Mouse (Mus musculus) B cell, adult 2 months (primary cell): Measurements from ENCODE around the gene Rassf9.

Source experiments
- DNase-seq, 2 experiments: peaks; one replicate each; pipeline ENCODE4 v3.0.0; 2022

The Rassf9 gene

DNA sequence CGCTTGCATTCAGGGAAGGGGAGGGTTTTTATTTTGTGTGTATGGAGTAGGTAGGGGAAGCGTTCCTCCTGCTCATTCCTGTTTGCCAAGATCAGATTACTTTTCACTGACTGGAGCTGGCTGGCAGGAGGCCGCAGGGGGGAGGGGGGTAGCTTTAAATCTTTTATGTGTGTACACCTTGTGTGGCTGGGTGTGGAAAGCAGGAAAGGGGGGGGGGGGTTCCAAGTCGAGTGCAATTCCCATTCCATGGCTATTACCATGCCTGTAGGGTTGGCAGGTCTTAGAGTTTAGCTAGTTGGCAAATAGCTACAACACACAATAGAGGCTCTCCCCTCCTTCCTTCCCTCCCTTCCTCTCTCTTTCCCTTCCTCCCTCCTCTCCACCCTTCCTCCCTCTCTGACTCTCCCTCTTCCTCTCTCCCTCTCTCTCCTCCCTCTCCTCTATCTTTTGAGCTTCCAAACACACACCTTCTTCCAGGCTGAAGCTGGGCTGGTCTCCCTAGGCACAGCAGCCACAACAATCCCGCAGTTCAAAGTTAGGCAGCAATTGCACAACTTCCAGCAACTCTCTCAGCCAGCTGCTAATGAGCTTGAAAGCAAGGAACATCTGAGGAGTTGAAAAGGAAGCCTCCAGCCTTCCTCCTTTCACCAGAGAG lies at the start of gene Rassf9:
Gene Rassf9, plus strand, starts transcription at position 416 of the 655 bp plus-strand sequence.
- DNase-seq = no peak

DNA sequence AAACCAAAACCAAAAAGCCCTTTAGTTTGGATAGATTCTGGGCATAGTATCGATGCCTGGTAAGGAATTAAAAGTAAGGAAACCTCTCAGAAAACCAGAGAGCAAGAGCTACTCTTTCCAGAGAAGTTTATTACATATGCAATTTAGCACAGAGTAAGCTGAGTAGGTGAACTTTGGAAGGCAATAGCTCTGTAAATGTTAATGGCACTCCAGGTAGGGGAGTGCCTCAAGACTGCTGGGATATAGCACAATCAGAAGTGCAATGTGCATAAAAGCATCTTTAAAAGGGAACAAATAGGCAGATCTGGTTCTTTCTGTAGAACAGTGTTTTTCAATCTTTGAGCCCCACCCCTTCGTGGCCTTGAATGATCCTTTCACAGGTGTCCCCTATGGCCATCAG lies 42.6 kb upstream of the Rassf9 start:
- no peak for DNase-seq

DNA sequence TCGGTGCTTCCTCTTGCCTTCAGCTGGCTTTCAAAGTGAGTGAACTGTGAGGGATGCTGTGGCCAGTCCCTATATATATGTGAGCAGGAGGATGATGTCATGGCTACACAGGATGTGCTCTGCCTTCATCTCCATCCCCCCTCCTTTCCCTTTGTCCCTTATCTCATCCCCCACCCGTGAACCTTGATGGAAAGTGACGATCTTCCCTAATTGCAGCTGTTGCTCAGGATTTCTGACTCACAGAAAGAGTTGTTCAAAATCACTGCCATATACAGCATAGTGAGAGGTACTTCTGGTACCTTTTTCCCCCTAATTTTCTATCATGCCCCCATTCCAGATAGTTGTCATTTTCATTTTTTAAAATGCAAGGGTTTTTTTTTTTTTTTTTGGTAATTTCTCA lies 21.6 kb upstream of the Rassf9 start, which contains the start of gene Nts:
Gene Nts, minus strand, starts transcription at position 101 of the 400 bp plus-strand sequence.
- DNase-seq = no peak

DNA sequence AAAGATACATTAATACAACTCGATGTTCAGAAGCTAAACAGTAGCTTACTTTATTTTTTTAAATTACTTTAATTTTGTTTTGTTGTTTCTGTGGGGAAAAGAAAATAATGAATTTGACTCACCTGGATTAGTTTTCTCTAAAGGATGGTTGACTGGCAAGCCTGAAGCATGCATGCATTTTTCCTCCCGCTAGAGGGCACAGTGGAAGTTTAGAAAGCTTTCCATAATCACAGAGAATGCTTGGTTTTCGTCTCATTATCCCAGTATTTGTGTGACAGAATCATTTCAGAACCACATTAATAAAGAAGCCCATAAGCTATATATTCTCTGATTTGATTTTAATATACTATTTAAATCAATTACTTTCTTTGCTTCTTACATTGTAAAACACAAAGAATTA lies 20.2 kb upstream of the Rassf9 start:
- DNase-seq = no peak

DNA sequence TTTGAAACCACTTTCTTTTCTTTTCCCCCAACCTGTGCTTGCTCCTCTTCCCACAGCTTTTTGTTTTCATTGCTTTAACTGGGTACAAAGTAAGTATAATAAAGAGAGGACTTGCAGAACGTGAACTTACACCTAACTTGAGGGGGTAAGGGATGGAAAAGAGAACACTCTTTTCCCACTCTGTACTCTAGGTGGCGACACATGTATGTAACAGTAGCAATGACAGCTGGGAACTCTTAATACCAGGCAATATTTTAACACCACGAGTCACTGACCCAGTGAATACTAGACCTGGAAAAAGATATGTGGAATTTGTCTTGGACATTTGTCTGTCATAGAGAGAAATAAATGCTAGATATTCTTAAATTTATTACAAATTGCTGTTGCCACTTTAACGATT lies 13.3 kb upstream of the Rassf9 start:
- no peak for DNase-seq

DNA sequence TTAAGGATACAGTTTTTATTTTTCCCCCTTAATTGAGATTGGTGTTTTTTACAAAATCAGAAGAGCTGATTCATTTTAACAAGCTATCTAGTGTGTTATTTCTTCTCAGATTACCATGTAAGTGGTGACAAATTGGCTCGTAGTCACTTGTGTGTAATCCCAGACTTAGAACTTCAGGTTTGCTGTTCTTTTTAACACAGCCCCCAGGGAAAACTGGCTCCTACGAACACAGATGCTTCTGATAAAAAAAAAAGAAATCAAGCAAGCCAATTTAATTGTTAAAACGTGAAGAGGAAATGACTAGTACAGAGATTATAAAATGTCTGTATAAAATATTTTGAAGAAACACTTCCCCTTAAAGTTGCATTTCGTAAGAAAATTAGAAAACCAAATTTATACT lies 4.6 kb upstream of the Rassf9 start:
- DNase-seq = no peak

DNA sequence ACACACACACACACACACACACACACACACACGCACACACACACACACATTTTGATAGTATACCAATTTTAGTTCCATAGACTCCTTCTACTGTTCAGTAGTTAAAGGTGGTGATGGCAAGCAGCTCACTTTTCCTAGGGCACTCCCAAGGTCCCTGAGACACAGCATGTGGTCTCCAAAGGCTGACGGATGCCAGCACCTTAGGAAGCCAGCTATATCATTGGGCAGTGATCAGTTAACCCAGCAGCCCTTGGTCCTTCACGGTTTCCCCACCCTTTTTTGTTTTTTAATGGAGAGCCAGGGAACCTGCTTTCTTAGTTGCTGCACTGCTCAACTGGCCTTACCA lies 588 bp upstream of the Rassf9 start:
- no peak for DNase-seq

DNA sequence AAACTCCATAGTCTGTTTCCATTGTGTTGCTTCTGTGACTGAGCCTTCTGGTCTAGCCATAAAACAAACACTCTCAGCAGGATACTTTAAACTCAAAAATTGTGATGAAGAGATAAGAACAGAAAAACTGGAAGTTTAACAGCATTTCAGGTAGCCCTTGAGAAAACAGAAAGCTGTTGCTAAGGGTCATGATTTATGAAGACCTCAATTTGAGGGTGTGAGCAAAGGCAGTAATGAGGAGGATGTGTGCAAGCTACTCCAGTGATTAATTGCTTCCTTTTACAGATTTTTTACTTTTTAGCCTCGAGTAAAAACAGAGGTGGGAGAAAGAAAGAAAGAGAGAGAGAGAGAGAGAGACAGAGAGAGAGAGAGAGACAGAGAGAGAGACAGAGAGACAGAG lies 2.1 kb downstream of the Rassf9 start:
- DNase-seq = no peak

DNA sequence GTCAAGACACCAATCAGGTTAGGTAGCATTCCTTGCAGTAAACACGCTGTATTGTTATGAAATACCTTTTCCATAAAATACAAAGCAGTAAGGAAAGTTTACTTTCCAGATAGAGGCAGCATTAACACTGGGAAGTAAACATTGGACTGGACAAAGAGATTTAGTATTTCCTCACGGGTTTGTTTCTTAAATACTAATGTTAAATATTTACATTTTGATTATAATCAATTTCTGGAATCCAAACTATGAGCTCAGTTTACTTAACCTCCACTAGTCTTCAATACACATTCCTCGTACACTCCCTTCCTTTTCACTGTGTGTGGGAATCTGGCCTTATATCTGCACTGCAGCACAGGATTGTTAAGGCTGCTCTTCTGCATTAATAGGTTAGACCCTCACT lies 15.9 kb downstream of the Rassf9 start:
- no peak for DNase-seq

DNA sequence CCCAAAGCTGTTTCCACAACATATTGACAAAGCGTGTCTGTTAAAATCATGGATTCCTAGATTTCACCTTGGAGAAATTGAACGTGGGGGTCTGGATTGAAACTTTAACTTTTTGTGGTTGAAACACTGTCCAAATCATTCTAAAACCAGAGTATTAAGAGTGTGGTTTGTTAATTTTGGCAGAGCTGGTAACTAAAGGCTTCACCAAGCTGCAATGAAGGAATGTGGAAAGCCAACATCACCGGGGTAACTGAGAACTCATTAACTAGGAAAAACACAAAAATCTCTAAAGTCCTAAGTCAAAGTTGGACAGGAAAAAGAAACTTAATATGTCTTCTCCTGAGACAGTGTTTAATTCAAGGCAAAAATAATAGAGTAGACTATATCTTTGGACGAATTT lies 41.9 kb downstream of the Rassf9 start:
- no peak for DNase-seq

DNA sequence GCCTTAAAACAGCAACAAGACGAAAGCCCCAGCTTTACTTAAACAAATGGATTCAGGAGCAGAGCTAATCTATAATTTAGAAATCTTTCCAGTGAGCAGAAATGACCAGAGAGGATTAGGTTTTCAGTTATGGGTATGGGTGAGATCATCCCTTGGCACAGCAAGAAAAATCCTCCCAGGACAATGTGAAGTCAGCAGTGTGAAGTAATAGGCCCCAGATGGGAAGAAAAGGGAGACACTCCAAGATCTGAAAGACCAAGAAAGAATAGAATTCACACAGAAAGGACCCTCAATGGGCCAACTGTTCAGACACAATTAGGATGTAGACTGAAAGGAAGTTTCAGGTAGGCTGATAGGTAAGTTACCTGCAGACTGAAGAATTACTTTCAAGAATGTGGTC lies 50.5 kb downstream of the Rassf9 start:
- DNase-seq = no peak

DNA sequence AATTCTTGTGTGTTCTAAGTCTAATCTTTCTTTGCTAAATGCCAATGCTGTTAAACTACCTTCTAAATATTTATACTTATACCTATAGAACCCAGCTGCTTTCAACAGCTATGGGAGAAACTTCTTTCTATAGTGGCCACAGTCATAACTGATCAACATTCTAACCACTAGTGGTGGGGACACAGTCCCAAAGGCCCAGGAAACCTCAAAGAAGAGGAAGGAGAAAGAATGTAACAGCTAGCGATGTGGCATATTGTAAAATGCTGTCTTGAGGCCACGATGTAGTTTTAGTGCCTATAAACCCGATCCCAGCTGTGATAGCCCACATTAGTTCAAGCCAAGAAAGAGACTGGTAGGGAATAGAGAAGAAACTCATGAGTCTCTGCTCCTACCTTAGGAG lies 65.9 kb downstream of the Rassf9 start:
- no peak for DNase-seq

DNA sequence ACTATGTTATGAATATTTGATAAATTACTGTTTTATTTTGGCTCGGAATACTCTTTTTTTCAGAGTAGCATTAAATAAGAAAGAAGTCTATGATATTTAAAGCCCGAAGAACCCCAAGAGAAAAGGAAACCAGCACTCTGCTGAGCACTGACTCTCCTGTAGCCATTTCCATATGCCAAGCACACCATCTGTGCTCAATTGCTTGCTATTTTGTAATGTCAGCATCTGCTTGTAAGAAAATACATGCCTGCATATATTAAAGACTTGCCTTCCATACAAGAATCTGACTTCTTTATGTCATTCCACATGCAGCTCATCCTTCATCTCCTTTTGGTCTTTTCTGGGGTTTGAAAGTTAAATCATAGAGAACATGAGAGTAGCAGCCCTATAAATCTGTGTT lies 82.3 kb downstream of the Rassf9 start:
- no peak for DNase-seq
